ENCODE assay signal across 32 mouse cellular contexts in genomic region chr15:68355957-68356356, GRCm38 (mm10).
"Had no signal": no experiment of that assay in that cellular context is flagged by ENCODE, and none has a peak within 500 bp of the region (broad histone marks: within the 10 kb centered on the region; RNA-seq: fewer than 3 reads in every experiment).

No protein-coding gene starts in this region.

- H3K27me3 ChIP-seq: limb, embryonic 12.5 days; limb, embryonic 13.5 days; limb, embryonic 15.5 days; liver, embryonic 12.5 days; liver, embryonic 13.5 days; liver, embryonic 15.5 days; lung, embryonic 15.5 days; megakaryocyte, embryonic 14.5 days; midbrain, embryonic 12.5 days; midbrain, embryonic 13.5 days; midbrain, embryonic 15.5 days; neural tube, embryonic 12.5 days had no signal

- DNase-seq: left cerebral cortex, postnatal 4 days; liver; liver, embryonic 13.5 days; liver, postnatal 0 days; lung, adult 18-20 months; lung, adult 2 months; lung, embryonic 14.5 days; lung, postnatal 10 days; lung, postnatal 14 days; lung, postnatal 36 days; lung, postnatal 4 days; midbrain, embryonic 14.5 days had no signal

- H3K4me2 ChIP-seq: limb, embryonic 12.5 days; limb, embryonic 13.5 days; limb, embryonic 15.5 days; liver, embryonic 11.5 days; liver, embryonic 12.5 days; liver, embryonic 13.5 days; liver, embryonic 15.5 days; lung, embryonic 14.5 days; lung, embryonic 15.5 days; midbrain, embryonic 11.5 days; midbrain, embryonic 12.5 days; midbrain, embryonic 13.5 days; midbrain, embryonic 15.5 days; neural tube, embryonic 12.5 days had no signal

- ATAC-seq: liver, embryonic 12.5 days; liver, postnatal 0 days; lung, postnatal 0 days; midbrain, embryonic 13.5 days; midbrain, embryonic 15.5 days; midbrain, embryonic 16.5 days had no signal

- H3K9ac ChIP-seq: limb, embryonic 12.5 days; limb, embryonic 13.5 days; limb, embryonic 15.5 days; liver, embryonic 12.5 days; liver, embryonic 13.5 days; liver, embryonic 14.5 days; liver, embryonic 15.5 days; liver, postnatal 0 days; lung, embryonic 14.5 days; lung, embryonic 15.5 days; midbrain, embryonic 12.5 days; midbrain, embryonic 13.5 days; midbrain, embryonic 15.5 days; neural tube, embryonic 12.5 days had no signal

- H3K27ac ChIP-seq: limb, embryonic 10.5 days; limb, embryonic 12.5 days; limb, embryonic 13.5 days; limb, embryonic 15.5 days; liver, embryonic 12.5 days; liver, embryonic 13.5 days; liver, embryonic 14.5 days; liver, embryonic 15.5 days; lung, embryonic 15.5 days; macrophage; midbrain, embryonic 10.5 days; midbrain, embryonic 12.5 days; midbrain, embryonic 13.5 days; midbrain, embryonic 15.5 days; neural tube, embryonic 12.5 days had no signal

- H3K4me3 ChIP-seq: limb, embryonic 10.5 days; limb, embryonic 12.5 days; limb, embryonic 13.5 days; limb, embryonic 15.5 days; liver, embryonic 12.5 days; liver, embryonic 13.5 days; liver, embryonic 15.5 days; lung, embryonic 15.5 days; megakaryocyte, embryonic 14.5 days; midbrain, embryonic 10.5 days; midbrain, embryonic 12.5 days; midbrain, embryonic 13.5 days; midbrain, embryonic 15.5 days; myocyte; neural tube, embryonic 12.5 days had no signal

- H3K36me3 ChIP-seq: limb, embryonic 10.5 days; limb, embryonic 12.5 days; limb, embryonic 13.5 days; limb, embryonic 15.5 days; liver, embryonic 12.5 days; liver, embryonic 13.5 days; liver, embryonic 15.5 days; lung, embryonic 15.5 days; midbrain, embryonic 12.5 days; midbrain, embryonic 13.5 days; midbrain, embryonic 15.5 days; neural tube, embryonic 12.5 days had no signal

- H3K9me3 ChIP-seq: limb, embryonic 10.5 days; limb, embryonic 12.5 days; limb, embryonic 13.5 days; limb, embryonic 15.5 days; liver, embryonic 12.5 days; liver, embryonic 13.5 days; liver, embryonic 15.5 days; lung, embryonic 15.5 days; megakaryocyte, embryonic 14.5 days; midbrain, embryonic 10.5 days; midbrain, embryonic 12.5 days; midbrain, embryonic 13.5 days; midbrain, embryonic 15.5 days; neural tube, embryonic 12.5 days had no signal
